Mouse (Mus musculus) brain, embryonic 14.5 days (tissue): ENCODE data around the gene Hspa1a. TPM values are rescaled to one million over a fixed set of nuclear protein-coding genes. Genes with fewer than 3 reads are reported as not detected.

Source experiments
- DNase-seq: peaks from one replicate; pipeline ENCODE4 v3.0.0-alpha.2; 2011; ENCODE audit warnings: low read depth
- CTCF ChIP-seq: fragments of 200-500 bp; IDR thresholded peaks from 2 replicates; pipeline ENCODE4 v1.5.1; 2012; ENCODE audit warnings: inconsistent platforms, mild to moderate bottlenecking, moderate library complexity, borderline replicate concordance; ENCODE audit not compliant: insufficient read depth, insufficient read length; ENCODE audit errors: extremely low read depth
- POLR2A ChIP-seq: fragments of 200-500 bp; IDR thresholded peaks from 2 replicates; pipeline ENCODE4 v1.6.1; 2012; ENCODE audit warnings: mild to moderate bottlenecking, inconsistent platforms, borderline replicate concordance; ENCODE audit not compliant: poor library complexity, insufficient read depth, insufficient read length, severe bottlenecking; ENCODE audit errors: extremely low read depth
- polyA plus RNA-seq: library from polyadenylated mRNA; depleted of rRNA; stranded (reverse); fragments of >200 nt; gene quantifications from 2 replicates; pipeline ENCODE4 v1.2.3, GENCODE M21; 2012; rRNA removed

The Hspa1a gene
- polyA plus RNA-seq, 1 experiment = 6.6 TPM

DNA sequence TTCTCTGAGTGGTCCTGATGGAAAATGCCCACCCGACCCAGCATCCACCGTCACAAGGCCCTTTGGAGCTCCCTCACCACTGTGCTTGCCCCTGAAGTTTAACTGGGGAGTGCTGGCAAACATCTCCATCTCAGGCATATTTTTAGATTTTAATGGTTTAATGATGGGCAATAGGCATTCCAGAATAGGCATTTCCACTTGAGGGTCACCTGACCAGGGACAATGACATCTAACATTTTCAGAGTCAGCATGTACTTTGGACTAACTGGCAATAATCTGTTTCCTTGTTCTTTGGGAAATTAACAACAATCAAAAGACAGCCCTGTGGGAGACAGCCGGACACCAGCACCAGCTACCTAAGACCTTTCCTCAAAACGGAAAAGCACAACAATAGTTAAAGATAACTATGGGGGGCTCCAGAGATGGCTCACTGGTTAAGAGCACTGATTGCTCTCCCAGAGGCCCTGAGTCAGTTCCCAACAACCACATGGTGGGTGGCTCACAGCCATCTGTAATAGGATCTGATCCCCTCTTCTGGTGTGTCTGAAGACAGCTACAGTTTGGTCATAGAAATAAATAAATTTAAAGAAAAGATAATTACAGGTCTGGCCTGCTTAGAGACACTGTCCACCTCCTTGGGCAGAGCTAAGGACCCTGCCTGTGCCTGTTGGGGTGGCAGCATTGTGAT is 28.7 kb downstream of the Hspa1a start:
- no peak for DNase-seq
- no peak for TF ChIP-seq POLR2A

DNA sequence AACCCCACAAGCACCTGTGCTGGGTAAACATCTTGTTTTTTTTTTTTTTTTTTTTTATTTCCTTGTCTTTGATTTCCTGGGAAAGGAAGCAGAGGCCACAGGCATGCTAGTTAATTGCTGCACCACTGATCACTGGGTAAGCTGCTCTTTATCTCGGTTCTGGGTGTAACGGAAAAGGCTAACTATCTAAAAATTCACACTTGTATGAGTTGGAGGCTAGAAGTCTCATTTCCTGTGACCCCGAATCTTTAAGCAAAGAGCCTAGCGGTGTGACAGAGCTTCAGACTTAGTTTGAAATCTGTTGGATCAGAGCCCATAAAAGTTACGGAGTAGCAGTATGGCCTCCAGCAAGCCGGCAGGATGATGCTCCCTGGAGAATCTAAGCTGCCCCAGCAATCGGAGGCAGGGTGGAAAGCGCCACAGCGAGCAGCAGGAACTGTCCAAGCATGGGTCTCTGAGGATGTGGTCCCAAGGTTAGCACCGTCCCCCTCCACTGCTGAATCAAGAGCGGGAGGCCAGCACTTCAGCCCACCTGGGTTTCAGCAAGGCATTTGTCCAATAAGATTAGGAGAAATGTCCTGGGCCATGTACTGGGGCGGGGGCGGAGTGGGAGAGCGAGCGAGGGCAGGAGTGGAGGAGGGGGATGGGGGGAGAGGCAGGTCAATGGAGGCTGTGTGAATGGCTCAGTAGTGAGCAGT is 30.5 kb downstream of the Hspa1a start:
- no peak for TF ChIP-seq POLR2A
- no peak for TF ChIP-seq CTCF
- DNase-seq = peak; percentile 22

DNA sequence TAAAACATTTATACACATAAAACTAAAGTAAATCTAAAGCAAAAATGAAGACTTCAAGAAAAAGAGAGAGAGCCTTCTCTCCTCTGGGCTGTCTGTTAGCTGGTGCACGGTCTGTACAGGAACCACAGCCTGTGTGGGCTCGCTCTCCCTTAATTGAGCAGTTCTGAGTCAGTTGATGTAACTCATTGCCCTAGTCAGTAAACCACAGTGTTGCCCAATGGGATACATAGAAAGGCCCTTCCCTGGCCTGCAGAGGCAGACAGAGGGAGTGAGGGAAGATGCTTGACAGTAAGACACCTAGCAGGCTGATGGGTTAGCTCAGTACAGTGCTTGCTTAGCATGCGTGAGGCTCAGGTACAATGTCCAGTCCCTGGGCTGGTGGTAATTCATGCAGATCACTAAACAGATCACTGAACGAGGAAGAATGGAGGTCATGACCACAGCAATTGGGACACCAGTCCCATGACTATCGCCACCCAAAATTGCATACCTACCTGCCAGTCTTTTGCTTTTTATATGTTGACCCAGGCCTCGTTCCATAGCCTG is 33.9 kb downstream of the Hspa1a start:
- DNase-seq = no peak
- no peak for TF ChIP-seq CTCF
- no peak for TF ChIP-seq POLR2A

DNA sequence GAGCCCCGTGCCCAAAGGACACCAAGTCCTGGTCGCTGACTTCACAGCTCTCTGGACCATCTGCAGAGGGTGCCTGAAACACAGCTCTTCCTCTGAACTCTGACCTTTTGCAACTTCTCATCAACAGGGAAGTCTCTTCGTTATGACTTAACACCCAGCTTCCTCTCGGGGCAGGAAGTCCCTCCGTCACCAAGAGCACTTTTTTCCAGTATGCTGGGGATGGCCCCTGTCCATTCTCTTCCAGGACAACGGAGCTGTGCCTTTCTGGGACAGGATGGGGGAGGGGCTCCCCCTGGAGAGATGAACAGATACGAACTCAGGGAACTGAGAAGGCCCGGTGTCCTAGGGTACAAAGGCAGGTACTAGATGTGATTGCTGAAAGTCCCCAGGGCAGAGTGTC is 37.1 kb downstream of the Hspa1a start:
- TF ChIP-seq CTCF (no peak), POLR2A (no peak)
- DNase-seq = no peak

DNA sequence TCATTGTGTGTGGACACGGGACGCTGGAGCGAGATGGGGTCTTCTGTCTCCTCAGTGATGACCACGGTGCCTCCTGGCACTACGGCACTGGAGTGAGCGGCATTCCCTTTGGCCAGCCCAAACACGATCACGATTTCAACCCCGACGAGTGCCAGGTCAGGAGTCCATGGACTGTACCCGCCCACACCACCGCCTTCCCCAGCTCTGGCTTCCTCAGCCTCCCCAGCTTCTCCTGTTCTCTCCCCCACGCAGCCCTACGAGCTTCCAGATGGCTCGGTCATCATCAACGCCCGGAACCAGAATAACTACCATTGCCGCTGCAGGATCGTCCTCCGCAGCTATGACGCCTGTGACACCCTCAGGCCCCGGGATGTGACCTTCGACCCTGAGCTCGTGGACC is 37.9 kb downstream of the Hspa1a start:
- DNase-seq = no peak
- TF ChIP-seq POLR2A = no peak
- TF ChIP-seq CTCF = no peak

DNA sequence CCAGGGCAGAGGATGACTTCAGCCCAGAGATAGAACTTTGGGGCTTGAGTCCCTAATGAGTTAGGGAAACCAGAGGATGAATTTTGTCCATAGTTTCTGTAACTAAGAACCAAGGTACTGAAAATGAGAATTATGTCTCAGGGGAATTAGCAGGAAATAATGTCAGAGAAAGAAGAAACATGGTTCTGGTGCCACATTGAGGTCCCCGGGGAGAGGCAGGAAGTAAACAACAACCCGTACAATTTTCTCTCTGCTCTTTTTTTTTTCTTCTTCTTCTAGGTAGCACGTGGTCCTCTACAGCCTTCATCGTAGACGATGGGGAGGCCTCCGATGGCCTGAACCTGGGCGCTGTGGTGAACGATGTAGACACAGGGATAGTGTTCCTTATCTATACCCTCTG is 39.7 kb downstream of the Hspa1a start:
- TF ChIP-seq CTCF (no peak), POLR2A (no peak)
- DNase-seq = no peak

DNA sequence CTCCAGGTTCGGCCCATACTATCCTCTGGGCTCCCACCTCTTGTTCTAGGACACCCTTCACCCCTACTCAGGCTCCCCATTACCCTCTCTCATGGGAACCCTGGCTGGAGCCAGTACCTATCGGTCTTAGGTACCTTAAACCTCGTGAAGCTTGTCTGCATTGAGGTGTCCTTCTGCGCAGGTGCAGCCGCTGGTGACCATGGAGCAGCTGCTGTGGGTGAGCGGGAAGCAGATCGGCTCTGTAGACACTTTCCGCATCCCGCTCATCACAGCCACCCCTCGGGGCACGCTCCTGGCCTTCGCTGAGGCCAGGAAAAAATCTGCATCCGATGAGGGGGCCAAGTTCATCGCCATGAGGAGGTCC is 40.2 kb downstream of the Hspa1a start:
- TF ChIP-seq POLR2A = no peak
- TF ChIP-seq CTCF = no peak
- DNase-seq = peak; percentile 48

DNA sequence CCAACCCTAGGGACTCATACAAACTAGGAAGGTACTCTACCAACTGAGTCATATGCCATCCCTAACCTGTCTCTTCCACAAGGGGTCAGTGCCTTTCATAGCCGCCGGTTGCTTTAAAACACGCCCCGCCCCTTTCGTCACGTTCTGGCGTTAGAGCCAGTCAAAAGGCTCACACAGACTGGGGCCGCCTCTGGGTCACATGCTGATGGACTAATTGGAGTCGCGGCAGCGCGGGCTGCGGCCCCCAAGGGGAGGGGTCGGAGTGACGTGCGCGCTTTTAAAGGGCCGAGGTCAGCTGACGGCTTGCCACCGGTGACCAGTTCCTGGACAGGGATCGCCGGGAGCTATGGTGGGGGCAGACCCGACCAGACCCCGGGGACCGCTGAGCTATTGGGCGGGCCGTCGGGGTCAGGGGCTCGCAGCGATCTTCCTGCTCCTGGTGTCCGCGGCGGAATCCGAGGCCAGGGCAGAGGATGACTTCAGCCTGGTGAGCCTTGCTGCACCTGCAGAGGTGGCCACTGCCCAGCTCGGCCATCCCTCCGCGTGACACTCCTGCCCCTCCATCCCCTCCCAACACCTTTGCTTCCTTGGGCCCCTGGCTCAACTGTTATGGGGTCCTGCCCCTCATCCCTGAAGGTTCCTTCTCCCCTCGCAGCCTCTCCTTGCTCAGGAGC is 40.8 kb downstream of the Hspa1a start, which contains the start of gene Neu1:
TSS of gene Neu1 (plus strand) at position 193 of the 674 bp plus-strand sequence.
- TF ChIP-seq CTCF (peak; percentile 70), POLR2A (peak; percentile 27; the same call in 1 of the 2 replicates)
- peak; percentile 99 for DNase-seq

DNA sequence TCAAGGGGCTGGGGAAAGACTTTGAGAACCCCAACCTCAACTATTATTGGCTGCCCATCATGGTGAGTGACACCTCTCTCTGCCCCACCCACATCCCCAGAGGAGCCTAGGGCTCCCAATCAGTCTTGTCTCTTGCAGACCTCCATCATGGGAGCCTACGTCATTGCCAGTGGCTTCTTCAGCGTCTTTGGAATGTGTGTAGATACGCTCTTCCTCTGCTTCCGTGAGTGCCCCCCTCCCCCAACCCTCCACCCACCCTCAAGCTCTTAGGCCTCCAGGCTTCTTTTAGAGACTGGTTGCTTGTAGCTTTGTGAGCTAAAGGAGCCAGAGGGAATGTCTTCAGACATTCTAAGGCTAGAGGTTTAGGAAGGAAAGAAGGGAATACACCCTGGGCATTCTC is 43.1 kb downstream of the Hspa1a start:
- DNase-seq = no peak
- TF ChIP-seq CTCF (no peak), POLR2A (no peak)

DNA sequence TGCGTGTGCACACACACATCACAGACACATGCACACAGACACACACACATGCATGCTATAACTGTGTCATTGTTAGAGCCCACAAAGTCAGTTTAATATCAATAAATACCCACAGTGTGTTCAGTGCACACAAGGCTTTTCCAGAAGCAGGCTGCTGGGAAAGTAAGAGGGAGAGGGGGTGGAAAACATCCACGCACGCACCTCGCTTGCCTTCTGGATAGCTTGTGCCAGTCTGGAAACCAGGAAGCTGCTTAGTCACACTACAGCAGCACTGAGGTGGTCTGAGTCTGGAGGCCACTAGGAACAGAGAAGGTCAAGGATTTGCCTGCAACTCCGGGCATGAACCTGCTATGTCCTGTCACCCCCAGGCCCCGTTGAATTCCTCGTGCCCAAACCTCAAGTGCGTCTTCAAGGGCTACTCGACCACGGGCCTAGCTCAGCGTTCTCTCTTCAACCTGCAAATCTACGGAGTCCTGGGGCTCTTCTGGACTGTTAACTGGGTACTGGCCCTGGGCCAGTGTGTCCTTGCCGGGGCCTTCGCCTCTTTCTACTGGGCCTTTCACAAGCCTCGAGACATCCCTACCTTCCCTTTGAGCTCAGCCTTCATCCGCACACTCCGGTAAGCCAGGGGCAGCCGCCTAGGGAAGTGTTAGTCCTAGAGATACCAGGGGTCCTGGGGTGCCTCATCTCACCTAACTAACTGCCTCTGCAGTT is 44.5 kb downstream of the Hspa1a start:
- DNase-seq = no peak
- TF ChIP-seq POLR2A = no peak
- no peak for TF ChIP-seq CTCF

DNA sequence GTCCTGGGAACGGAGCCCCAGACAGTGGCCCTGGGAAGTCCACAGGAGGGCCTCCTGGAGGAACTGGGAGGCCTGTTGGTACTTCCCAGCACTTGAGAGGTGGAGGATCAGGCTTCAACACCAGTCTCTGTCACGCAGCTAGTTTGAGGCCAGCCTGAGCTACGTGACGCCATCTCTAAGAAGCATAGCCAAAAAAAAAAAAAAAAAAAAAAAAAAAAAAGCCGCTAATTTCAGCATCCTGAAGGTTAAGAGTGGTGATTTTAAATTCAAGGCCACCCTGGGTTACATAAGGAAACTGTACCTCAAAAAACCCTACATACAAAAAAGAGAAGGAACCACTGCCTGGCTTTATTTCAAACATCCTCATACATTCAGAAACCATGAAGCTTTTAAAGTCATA is 47.7 kb downstream of the Hspa1a start:
- no peak for TF ChIP-seq CTCF
- TF ChIP-seq POLR2A = no peak
- no peak for DNase-seq

DNA sequence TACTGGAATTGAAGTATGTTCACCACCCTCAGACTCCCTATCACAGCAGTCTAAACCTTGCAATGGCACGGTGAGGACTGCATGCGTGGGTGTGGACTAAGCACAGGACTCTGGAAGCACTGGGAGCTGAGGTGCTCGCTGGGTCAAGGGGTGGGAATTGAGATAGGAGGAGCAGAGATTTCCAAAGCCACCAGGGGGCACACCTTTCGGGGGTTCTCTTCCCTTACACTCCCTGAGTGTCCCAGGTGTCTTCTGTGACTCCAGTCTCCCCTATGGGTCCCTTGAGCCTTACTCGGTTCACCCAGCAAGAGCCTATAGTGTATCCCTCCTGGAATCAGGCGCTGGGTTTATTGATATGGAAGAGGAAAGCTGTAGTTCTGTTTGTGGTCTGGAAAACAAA is 49.0 kb downstream of the Hspa1a start:
- TF ChIP-seq POLR2A (no peak), CTCF (peak; percentile 31; the same call in 1 of the 2 replicates)
- no peak for DNase-seq

Other genes starting within 250 kb of the Hspa1a start
- gene C4b, start 228.3 kb downstream of the Hspa1a start, polyA plus RNA-seq = 0.04 TPM in 2 replicates
- 0.04 TPM in 2 replicates for gene Cyp21a1, start 167.6 kb downstream of the Hspa1a start, polyA plus RNA-seq
- 57.1 and 75.0 TPM in 2 replicates for gene Stk19, start 135.2 kb downstream of the Hspa1a start, polyA plus RNA-seq
- 73.5 and 101 TPM in 2 replicates for gene Dxo, start 135.1 kb downstream of the Hspa1a start, polyA plus RNA-seq
- gene Skiv2l, start 121.9 kb downstream of the Hspa1a start, polyA plus RNA-seq = 88.8 and 119 TPM in 2 replicates
- gene Nelfe, start 121.8 kb downstream of the Hspa1a start, polyA plus RNA-seq = 62.1 and 66.0 TPM in 2 replicates
- gene Cfb, start 109.6 kb downstream of the Hspa1a start, polyA plus RNA-seq = 0.21 and 0.42 TPM in 2 replicates
- 116 and 135 TPM in 2 replicates for gene Zbtb12, start 92.7 kb downstream of the Hspa1a start, polyA plus RNA-seq
- 0.04 TPM in 1 of 2 replicates, not detected in the other for gene Gm20547, start 90.1 kb downstream of the Hspa1a start, polyA plus RNA-seq
- gene C2, start 73.9 kb downstream of the Hspa1a start, polyA plus RNA-seq = 1.1 and 2.3 TPM in 2 replicates
- 350 and 361 TPM in 2 replicates for gene Ehmt2, start 73.7 kb downstream of the Hspa1a start, polyA plus RNA-seq
- 0.06 and 0.07 TPM in 2 replicates for gene Slc44a4, start 57.7 kb downstream of the Hspa1a start, polyA plus RNA-seq
- gene Neu1, start 40.9 kb downstream of the Hspa1a start, polyA plus RNA-seq = 28.0 and 29.6 TPM in 2 replicates
- 6.3 and 7.1 TPM in 2 replicates for gene Hspa1b, start 12.9 kb downstream of the Hspa1a start, polyA plus RNA-seq
- not detected in 2 replicates for gene Gm20481, start 2.2 kb downstream of the Hspa1a start, polyA plus RNA-seq
- 0.14 and 0.40 TPM in 2 replicates for gene Hspa1l, start 547 bp upstream of the Hspa1a start, polyA plus RNA-seq
- gene Lsm2, start 9.7 kb upstream of the Hspa1a start, polyA plus RNA-seq = 136 and 185 TPM in 2 replicates
- 99.2 and 119 TPM in 2 replicates for gene Vars, start 28.8 kb upstream of the Hspa1a start, polyA plus RNA-seq
- gene Vwa7, start 44.4 kb upstream of the Hspa1a start, polyA plus RNA-seq = 0.49 and 0.71 TPM in 2 replicates
- gene Sapcd1, start 55.9 kb upstream of the Hspa1a start, polyA plus RNA-seq = 4.0 and 6.5 TPM in 2 replicates
- gene Msh5, start 74.6 kb upstream of the Hspa1a start, polyA plus RNA-seq = 4.2 and 6.4 TPM in 2 replicates
- 69.6 and 89.8 TPM in 2 replicates for gene Clic1, start 77.8 kb upstream of the Hspa1a start, polyA plus RNA-seq
- 322 and 438 TPM in 2 replicates for gene Ddah2, start 86.9 kb upstream of the Hspa1a start, polyA plus RNA-seq
- 0.42 and 0.50 TPM in 2 replicates for gene Ly6g6c, start 93.2 kb upstream of the Hspa1a start, polyA plus RNA-seq
- 0.30 and 0.35 TPM in 2 replicates for gene Mpig6b, start 94.0 kb upstream of the Hspa1a start, polyA plus RNA-seq
- 1.2 and 12.4 TPM in 2 replicates for gene Ly6g6e, start 104.7 kb upstream of the Hspa1a start, polyA plus RNA-seq
- 1.8 and 2.7 TPM in 2 replicates for gene Ly6g6d, start 105.9 kb upstream of the Hspa1a start, polyA plus RNA-seq
- 0.15 and 0.30 TPM in 2 replicates for gene Ly6g6f, start 113.5 kb upstream of the Hspa1a start, polyA plus RNA-seq
- gene Abhd16a, start 117.1 kb upstream of the Hspa1a start, polyA plus RNA-seq = 91.0 and 135 TPM in 2 replicates
- gene Ly6g5c, start 136.1 kb upstream of the Hspa1a start, polyA plus RNA-seq = not detected in 2 replicates
- 3.1 and 3.4 TPM in 2 replicates for gene Ly6g5b, start 143.3 kb upstream of the Hspa1a start, polyA plus RNA-seq
- 21.4 and 25.3 TPM in 2 replicates for gene Gpank1, start 149.3 kb upstream of the Hspa1a start, polyA plus RNA-seq
- 243 and 257 TPM in 2 replicates for gene Csnk2b, start 149.9 kb upstream of the Hspa1a start, polyA plus RNA-seq
- 3.3 and 4.6 TPM in 2 replicates for gene D17H6S53E, start 154.2 kb upstream of the Hspa1a start, polyA plus RNA-seq
- gene Apom, start 159.9 kb upstream of the Hspa1a start, polyA plus RNA-seq = 0.93 and 1.1 TPM in 2 replicates
- gene Bag6, start 163.0 kb upstream of the Hspa1a start, polyA plus RNA-seq = 378 and 427 TPM in 2 replicates
- 367 and 409 TPM in 2 replicates for gene Prrc2a, start 192.7 kb upstream of the Hspa1a start, polyA plus RNA-seq
- 1.6 and 2.2 TPM in 2 replicates for gene Aif1, start 203.9 kb upstream of the Hspa1a start, polyA plus RNA-seq
- gene Lst1, start 216.3 kb upstream of the Hspa1a start, polyA plus RNA-seq = 8.2 and 11.8 TPM in 2 replicates
- 0.58 and 1.1 TPM in 2 replicates for gene Ltb, start 222.3 kb upstream of the Hspa1a start, polyA plus RNA-seq
- gene Tnf, start 229.9 kb upstream of the Hspa1a start, polyA plus RNA-seq = 0.15 and 0.21 TPM in 2 replicates
- gene Lta, start 233.2 kb upstream of the Hspa1a start, polyA plus RNA-seq = 0.27 and 0.29 TPM in 2 replicates
- gene Gm16181, start 248.7 kb upstream of the Hspa1a start, polyA plus RNA-seq = not detected in 2 replicates